In the genomic region with DNA sequence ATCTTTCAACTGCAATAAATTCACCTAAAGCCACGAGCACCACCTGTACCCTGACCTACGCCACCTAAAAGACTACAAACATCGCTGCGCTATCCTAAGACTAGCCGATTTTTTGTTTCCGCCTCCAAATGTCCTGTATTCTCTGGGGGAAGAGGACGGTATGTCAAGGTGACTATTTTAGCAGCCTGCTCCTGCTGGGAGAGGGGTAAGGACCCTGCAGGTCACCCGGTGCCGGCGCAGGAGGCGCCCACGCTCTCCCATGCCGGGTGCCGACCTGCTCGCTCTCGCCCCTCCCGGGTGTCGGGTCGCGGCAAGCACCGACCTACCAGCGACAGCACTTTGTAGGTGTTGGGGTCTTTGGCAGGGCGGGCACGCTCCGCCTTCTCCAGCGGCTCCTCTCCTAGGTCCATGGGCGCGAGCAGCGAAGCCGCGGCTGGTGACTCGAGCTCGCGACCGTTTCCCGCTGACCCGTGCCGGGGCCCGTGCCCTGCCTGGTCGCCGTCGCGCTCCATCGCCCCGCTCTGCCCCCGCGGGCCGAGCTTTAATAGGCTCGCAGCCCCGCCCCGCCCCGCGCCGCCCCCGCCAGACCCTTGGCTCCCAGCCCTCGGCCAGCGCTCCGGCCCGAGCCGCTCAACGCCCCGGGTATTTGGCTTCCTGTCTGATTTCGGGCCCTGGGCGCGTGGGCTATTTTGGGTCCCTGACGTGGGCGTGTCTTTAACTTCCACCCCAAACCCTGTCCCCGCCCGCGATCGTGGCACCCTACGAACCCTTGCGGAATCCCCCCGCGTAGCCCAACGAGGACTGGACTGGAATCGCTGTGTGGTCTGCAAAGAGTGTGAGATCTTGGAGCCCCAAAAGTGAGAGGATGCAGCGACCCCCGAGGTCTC, we compare ENCODE assay signal across 8 mouse cellular contexts. TPM values are rescaled to one million over a fixed set of nuclear protein-coding genes. Genes with fewer than 3 reads are reported as not detected.
DNase-seq lines count a peak whose midpoint lies in the region; ATAC-seq and TF ChIP-seq lines count a peak whose summit lies in the region.

Enpp1 (minus strand) TSS at position 680 of the 887 bp plus-strand sequence.

- no peaks in the 10 kb centered on the region for H3K36me3 ChIP-seq in C2C12 (ENCODE audit: control insufficient read depth, insufficient read depth)
- no peaks in the 10 kb centered on the region for H3K36me3 ChIP-seq in embryonic facial prominence, embryonic 15.5 days
- no peaks in the 10 kb centered on the region for H3K36me3 ChIP-seq in heart, embryonic 13.5 days
- H3K36me3 ChIP-seq in kidney, embryonic 15.5 days, result no peaks in the 10 kb centered on the region
- no peaks in the 10 kb centered on the region for H3K36me3 ChIP-seq in neural tube, embryonic 13.5 days
- no peaks in the 10 kb centered on the region for H3K36me3 ChIP-seq in stomach, postnatal 0 days (ENCODE audit: control insufficient read depth, insufficient read depth, low read length)

- DNase-seq in adrenal gland, postnatal 10 days, result peak; percentile 80
- peak; percentile 47 for DNase-seq in lung, adult 2 months
- peak; percentile 69 for DNase-seq in stomach, postnatal 0 days (ENCODE audit: low spot score)

- H3K27ac ChIP-seq in embryonic facial prominence, embryonic 15.5 days (replicated peaks), result no peak within 1 kb of the TSS
- H3K27ac ChIP-seq in heart, embryonic 13.5 days (replicated peaks), result 0 out of 2 replicates have a peak within 1 kb of the TSS, but pooled peaks have one; percentile 36
- no peak within 1 kb of the TSS for H3K27ac ChIP-seq in kidney, embryonic 15.5 days
- no peak within 1 kb of the TSS for H3K27ac ChIP-seq in neural tube, embryonic 13.5 days (replicated peaks)
- H3K27ac ChIP-seq in stomach, postnatal 0 days (replicated peaks), result 0 out of 2 replicates have a peak within 1 kb of the TSS, but pooled peaks have one; percentile 18

- ATAC-seq in embryonic facial prominence, embryonic 15.5 days (ENCODE audit: insufficient number of reproducible peaks, low FRiP score, low TSS enrichment, low read depth), result peak; percentile 75
- peak; percentile 54 for ATAC-seq in heart, embryonic 13.5 days (ENCODE audit: extremely low read depth, insufficient number of reproducible peaks, low FRiP score, low TSS enrichment)
- ATAC-seq in kidney, embryonic 15.5 days (replicated peaks; ENCODE audit: low FRiP score), result peak; percentile 95
- peak; percentile 84 for ATAC-seq in neural tube, embryonic 13.5 days (ENCODE audit: low read depth)
- ATAC-seq in stomach, postnatal 0 days (ENCODE audit: low FRiP score, low TSS enrichment), result peak; percentile 87

- no peaks in the 10 kb centered on the region for H3K9me3 ChIP-seq in embryonic facial prominence, embryonic 15.5 days (replicated peaks)
- no peaks in the 10 kb centered on the region for H3K9me3 ChIP-seq in heart, embryonic 13.5 days
- H3K9me3 ChIP-seq in kidney, embryonic 15.5 days (replicated peaks), result no peaks in the 10 kb centered on the region
- no peaks in the 10 kb centered on the region for H3K9me3 ChIP-seq in neural tube, embryonic 13.5 days
- no peaks in the 10 kb centered on the region for H3K9me3 ChIP-seq in stomach, postnatal 0 days (ENCODE audit: control insufficient read depth, low read length)

- TF ChIP-seq POLR2A in lung, adult 2 months (IDR thresholded peaks at IDR 0.05; ENCODE audit: borderline replicate concordance, extremely low read depth, low read depth, low read length), result peak; percentile 30; the same call in 1 of the 2 replicates

- peak within 1 kb of the TSS; percentile 51 for H3K9ac ChIP-seq in embryonic facial prominence, embryonic 15.5 days
- H3K9ac ChIP-seq in heart, embryonic 13.5 days, result peak within 1 kb of the TSS; percentile 86
- H3K9ac ChIP-seq in kidney, embryonic 15.5 days, result peak within 1 kb of the TSS; percentile 59
- peak within 1 kb of the TSS; percentile 75 for H3K9ac ChIP-seq in neural tube, embryonic 13.5 days
- H3K9ac ChIP-seq in stomach, postnatal 0 days (ENCODE audit: low read length), result peak within 1 kb of the TSS; percentile 69

- H3K4me3 ChIP-seq in C2C12 (ENCODE audit: insufficient read depth, poor library complexity, severe bottlenecking), result peak within 1 kb of the TSS; percentile 21
- H3K4me3 ChIP-seq in embryonic facial prominence, embryonic 15.5 days (replicated peaks), result peak within 1 kb of the TSS; percentile 66
- peak within 1 kb of the TSS; percentile 79 for H3K4me3 ChIP-seq in heart, embryonic 13.5 days
- H3K4me3 ChIP-seq in kidney, embryonic 15.5 days (replicated peaks), result peak within 1 kb of the TSS; percentile 72
- H3K4me3 ChIP-seq in lung, adult 2 months (replicated peaks; ENCODE audit: extremely low read depth, low read depth, low read length), result peak within 1 kb of the TSS; percentile 82
- H3K4me3 ChIP-seq in neural tube, embryonic 13.5 days, result peak within 1 kb of the TSS; percentile 67
- H3K4me3 ChIP-seq in stomach, postnatal 0 days (ENCODE audit: low read depth, low read length), result peak within 1 kb of the TSS; percentile 66

- under 1% methylated on average over 77 of the region's 79 CpGs for WGBS in embryonic facial prominence, embryonic 15.5 days
- under 1% methylated on average over 73 of the region's 79 CpGs for WGBS in heart, embryonic 13.5 days
- WGBS in kidney, embryonic 15.5 days, result under 1% methylated on average over 68 of the region's 79 CpGs
- 1% methylated on average over 77 of the region's 79 CpGs for WGBS in lung, adult 2 months
- WGBS in neural tube, embryonic 13.5 days, result under 1% methylated on average over 61 of the region's 79 CpGs
- WGBS in stomach, postnatal 0 days, result under 1% methylated on average over 72 of the region's 79 CpGs

- H3ac ChIP-seq in C2C12 (ENCODE audit: control insufficient read depth, insufficient read length, low read depth), result peak within 1 kb of the TSS; percentile 69

- peak within 1 kb of the TSS; percentile 97 for H3K4me2 ChIP-seq in embryonic facial prominence, embryonic 15.5 days (replicated peaks)
- H3K4me2 ChIP-seq in heart, embryonic 13.5 days, result peak within 1 kb of the TSS; percentile 98
- H3K4me2 ChIP-seq in kidney, embryonic 15.5 days, result peak within 1 kb of the TSS; percentile 100
- peak within 1 kb of the TSS; percentile 100 for H3K4me2 ChIP-seq in neural tube, embryonic 13.5 days
- H3K4me2 ChIP-seq in stomach, postnatal 0 days (replicated peaks; ENCODE audit: low read depth), result peak within 1 kb of the TSS; percentile 100

- TF ChIP-seq CTCF in C2C12 (IDR thresholded peaks at IDR 0.05; ENCODE audit: control insufficient read depth, insufficient read depth, insufficient read length), result no peak
- TF ChIP-seq CTCF in lung, adult 2 months (IDR thresholded peaks at IDR 0.05; ENCODE audit: insufficient read depth, low read length), result no peak
- no peak for TF ChIP-seq CTCF in stomach, postnatal 0 days (IDR thresholded peaks at IDR 0.05; ENCODE audit: low read depth)

- no peaks in the 10 kb centered on the region for H3K79me3 ChIP-seq in C2C12 (ENCODE audit: low read depth)

- H3K79me2 ChIP-seq in C2C12 (ENCODE audit: control insufficient read depth, insufficient read depth), result no peaks in the 10 kb centered on the region

- H3K4me1 ChIP-seq in embryonic facial prominence, embryonic 15.5 days, result 0 out of 2 replicates have a peak, but pooled peaks cover 10% of the 10 kb centered on the region
- peaks cover 6% of the 10 kb centered on the region; the same call in 1 of the 2 replicates for H3K4me1 ChIP-seq in heart, embryonic 13.5 days
- H3K4me1 ChIP-seq in kidney, embryonic 15.5 days, result peaks cover 13% of the 10 kb centered on the region
- 0 out of 2 replicates have a peak, but pooled peaks cover 3% of the 10 kb centered on the region for H3K4me1 ChIP-seq in lung, adult 2 months (ENCODE audit: control insufficient read depth, insufficient read depth, low read length)
- peaks cover 11% of the 10 kb centered on the region for H3K4me1 ChIP-seq in neural tube, embryonic 13.5 days (replicated peaks)
- H3K4me1 ChIP-seq in stomach, postnatal 0 days (replicated peaks; ENCODE audit: control insufficient read depth, insufficient read depth), result no peaks in the 10 kb centered on the region

- H3K27me3 ChIP-seq in C2C12 (ENCODE audit: control insufficient read depth, insufficient read depth, insufficient read length), result no peaks in the 10 kb centered on the region
- H3K27me3 ChIP-seq in embryonic facial prominence, embryonic 15.5 days, result peaks cover 9% of the 10 kb centered on the region; the same call in 1 of the 2 replicates
- peaks cover 17% of the 10 kb centered on the region for H3K27me3 ChIP-seq in heart, embryonic 13.5 days (replicated peaks)
- peaks cover 14% of the 10 kb centered on the region; the same call in 1 of the 2 replicates for H3K27me3 ChIP-seq in kidney, embryonic 15.5 days
- H3K27me3 ChIP-seq in neural tube, embryonic 13.5 days, result peaks cover 32% of the 10 kb centered on the region
- no peaks in the 10 kb centered on the region for H3K27me3 ChIP-seq in stomach, postnatal 0 days (ENCODE audit: control insufficient read depth, insufficient read depth, low read length)

- TF ChIP-seq EP300 in stomach, postnatal 0 days (optimal IDR thresholded peaks at IDR 0.05), result no peak

TF ChIP-seq in C2C12, 6 proteins besides CTCF, POLR2A, EP300 and RAD21:
- TF ChIP-seq MYOG (IDR thresholded peaks at IDR 0.05; ENCODE audit: control insufficient read depth, extremely low read depth, insufficient read length) (no peak), CEBPB (IDR thresholded peaks at IDR 0.05; ENCODE audit: low read depth) (no peak), FOSL1 (IDR thresholded peaks at IDR 0.05; ENCODE audit: insufficient read depth, low read length, poor library complexity, severe bottlenecking) (no peak), MYOD1 (IDR thresholded peaks at IDR 0.05; ENCODE audit: control insufficient read depth, insufficient read length, low read depth) (no peak)

RNA-seq across cellular contexts. Expression of gene Enpp1, which starts in this region (rescaled TPM):
- polyA plus RNA-seq in C2C12 (2012; fragmentation: generic; extraction: Trizol), result 1.3 TPM
- 1 to 10 TPM; 5.3 to 7.0 TPM for total RNA-seq in adrenal gland, postnatal 10 days (2021)
- 7.5 and 7.8 TPM in 2 replicates for polyA plus RNA-seq in embryonic facial prominence, embryonic 15.5 days (2015; fragmentation: Nextera tagmentation; extraction: Ambion mirVana)
- polyA plus RNA-seq in heart, embryonic 13.5 days (2015; fragmentation: Nextera tagmentation; extraction: Ambion mirVana), result 4.1 and 4.3 TPM in 2 replicates
- 3.9 and 4.1 TPM in 2 replicates for polyA plus RNA-seq in kidney, embryonic 15.5 days (2015; fragmentation: Nextera tagmentation; extraction: Ambion mirVana)
- 1.2 and 2.4 TPM in 2 replicates for polyA plus RNA-seq in lung, adult 2 months (2012; rRNA removed)
- 2.2 and 4.1 TPM in 2 replicates for polyA plus RNA-seq in neural tube, embryonic 13.5 days (2015; fragmentation: Nextera tagmentation; extraction: Ambion mirVana)
- polyA plus RNA-seq in stomach, postnatal 0 days (2015; fragmentation: Nextera tagmentation; extraction: Ambion mirVana), result 4.5 and 4.8 TPM in 2 replicates

Comparison
In these comparisons a context has a peak if more than half of its experiments do, and no peak if none do; other contexts are left out.
1. H3K4me3 ChIP-seq: peak in every context shown above with its lines; median percentile 82 in lung, adult 2 months; 79 in heart, embryonic 13.5 days; 72 in kidney, embryonic 15.5 days; 67 in neural tube, embryonic 13.5 days; 66 in embryonic facial prominence, embryonic 15.5 days; 66 in stomach, postnatal 0 days; 21 in C2C12.
2. H3K27ac ChIP-seq: peak in heart, embryonic 13.5 days (single experiment) and stomach, postnatal 0 days (single experiment); none in embryonic facial prominence, embryonic 15.5 days (single experiment), kidney, embryonic 15.5 days (single experiment) and neural tube, embryonic 13.5 days (single experiment).
3. Peak in every context shown above with its lines, with median percentiles within 50 percentile points of each other: DNase-seq, ATAC-seq, H3K4me2 ChIP-seq and H3K9ac ChIP-seq.